9 mouse cellular contexts compared by ENCODE assay signal in genomic region chr1:155215066-155215764, GRCm38 (mm10). TPM values are rescaled to one million over a fixed set of nuclear protein-coding genes. Genes with fewer than 3 reads are reported as not detected.
DNase-seq lines count a peak whose midpoint lies in the region; ATAC-seq lines count a peak whose summit lies in the region.
"Had no signal": no experiment of that assay in that cellular context is flagged by ENCODE, and none has a peak within 500 bp of the region (broad histone marks: within the 10 kb centered on the region; RNA-seq: fewer than 3 reads in every experiment).

No protein-coding gene starts in this region.

- no peak overlapping the region for H3K9ac ChIP-seq in kidney, embryonic 15.5 days
- H3K9ac ChIP-seq in embryonic facial prominence, embryonic 12.5 days, result no peak overlapping the region

- H3K4me1 ChIP-seq in kidney, embryonic 15.5 days, result peaks cover 69% of the 10 kb centered on the region
- H3K4me1 ChIP-seq in embryonic facial prominence, embryonic 12.5 days, result peaks cover 64% of the 10 kb centered on the region

- H3K4me3 ChIP-seq in kidney, embryonic 15.5 days (replicated peaks), result no peak overlapping the region
- no peak overlapping the region for H3K4me3 ChIP-seq in embryonic facial prominence, embryonic 12.5 days

- no peak; the same call in 1 of the 2 replicates for ATAC-seq in kidney, embryonic 15.5 days (replicated peaks; ENCODE audit: low FRiP score)
- peak; percentile 9; the same call in 1 of the 2 replicates for ATAC-seq in embryonic facial prominence, embryonic 12.5 days (ENCODE audit: insufficient number of reproducible peaks, insufficient read depth, low FRiP score, low TSS enrichment)

- H3K27me3 ChIP-seq in kidney, embryonic 15.5 days, result no peaks in the 10 kb centered on the region
- H3K27me3 ChIP-seq in embryonic facial prominence, embryonic 12.5 days, result no peaks in the 10 kb centered on the region

- H3K9me3 ChIP-seq in kidney, embryonic 15.5 days (replicated peaks), result no peaks in the 10 kb centered on the region
- no peaks in the 10 kb centered on the region for H3K9me3 ChIP-seq in embryonic facial prominence, embryonic 12.5 days

- peak overlapping the region; percentile 78 for H3K27ac ChIP-seq in kidney, embryonic 15.5 days
- 0 out of 2 replicates have a peak overlapping the region, but pooled peaks have one; percentile 30 for H3K27ac ChIP-seq in embryonic facial prominence, embryonic 12.5 days

- WGBS in kidney, embryonic 15.5 days, result 34% methylated on average over 9 of the region's 9 CpGs
- 36% methylated on average over 9 of the region's 9 CpGs for WGBS in embryonic facial prominence, embryonic 12.5 days

- H3K36me3 ChIP-seq in kidney, embryonic 15.5 days, result 0 out of 2 replicates have a peak, but pooled peaks cover 8% of the 10 kb centered on the region
- no peaks in the 10 kb centered on the region for H3K36me3 ChIP-seq in embryonic facial prominence, embryonic 12.5 days

- DNase-seq in kidney, adult 18-20 months, result no peak
- peak; percentile 80 for DNase-seq in NIH3T3 (ENCODE audit: low read depth)
- DNase-seq in left cerebral cortex, adult 9 months (ENCODE audit: low spot score in 2 of 2), result peak; percentile 68 to 88
- DNase-seq in thymus, postnatal 4 days, result peak; percentile 65
- DNase-seq in urinary bladder, postnatal 10 days (ENCODE audit: low spot score), result no peak
- no peak for DNase-seq in adrenal gland, adult 2 months

- H3K4me2 ChIP-seq in kidney, embryonic 15.5 days, result no peak overlapping the region
- H3K4me2 ChIP-seq in embryonic facial prominence, embryonic 12.5 days (replicated peaks), result no peak overlapping the region

RNA-seq across cellular contexts. Expression of gene BC034090, which starts 29.0 kb away (rescaled TPM):
- polyA plus RNA-seq in kidney, embryonic 15.5 days (2015; fragmentation: Nextera tagmentation; extraction: Ambion mirVana), result 7.0 and 7.2 TPM in 2 replicates
- 6.8 and 6.9 TPM in 2 replicates for polyA plus RNA-seq in embryonic facial prominence, embryonic 12.5 days (2016; fragmentation: Nextera tagmentation; extraction: Ambion mirVana)
- 10 to 100 TPM; 29.6 to 33.5 TPM for total RNA-seq in adrenal gland, adult 2 months (2021)
- 30.6 and 32.7 TPM in 2 replicates for polyA plus RNA-seq in adrenal gland, adult 2 months (2012; rRNA removed)
- total RNA-seq: common myeloid progenitor, adult 5-6 weeks had no signal

RNA-seq across cellular contexts. Expression of gene Stx6, which starts 56.7 kb away (rescaled TPM):
- polyA plus RNA-seq in kidney, embryonic 15.5 days (2015; fragmentation: Nextera tagmentation; extraction: Ambion mirVana), result 65.5 and 82.4 TPM in 2 replicates
- polyA plus RNA-seq in embryonic facial prominence, embryonic 12.5 days (2016; fragmentation: Nextera tagmentation; extraction: Ambion mirVana), result 109 and 113 TPM in 2 replicates
- 10 to 100 TPM; 50.7 to 58.4 TPM for total RNA-seq in adrenal gland, adult 2 months (2021)
- polyA plus RNA-seq in adrenal gland, adult 2 months (2012; rRNA removed), result 84.3 and 92.3 TPM in 2 replicates

Comparison
In these comparisons a context has a peak if more than half of its experiments do, and no peak if none do; other contexts are left out.
1. DNase-seq: peak in NIH3T3 (single experiment), left cerebral cortex, adult 9 months (2 of 2) and thymus, postnatal 4 days (single experiment); none in kidney, adult 18-20 months (single experiment), urinary bladder, postnatal 10 days (single experiment) and adrenal gland, adult 2 months (single experiment).